In the genomic region with DNA sequence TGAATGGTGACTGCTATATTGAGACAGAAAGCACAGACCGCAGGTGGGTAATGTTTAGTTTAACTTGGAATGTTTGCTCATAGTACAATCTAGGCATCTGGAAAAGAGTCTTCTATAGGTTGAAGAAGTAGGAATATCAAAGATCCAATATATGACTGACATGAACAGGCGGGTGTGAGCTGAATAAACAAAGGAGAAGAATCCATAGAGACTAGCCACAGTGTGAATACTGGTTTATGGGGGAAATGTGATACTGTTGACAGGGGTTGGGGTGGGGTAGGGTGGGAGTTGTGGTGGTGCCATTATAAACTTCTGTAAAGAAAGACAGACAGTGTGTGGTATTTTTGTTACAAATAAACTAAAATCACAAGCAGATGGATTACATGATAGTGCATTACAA, we compare ENCODE assay signal across 28 mouse cellular contexts. TPM values are rescaled to one million over a fixed set of nuclear protein-coding genes. Genes with fewer than 3 reads are reported as not detected.
DNase-seq lines count a peak whose midpoint lies in the region; ATAC-seq and TF ChIP-seq lines count a peak whose summit lies in the region.
"Had no signal": no experiment of that assay in that cellular context is flagged by ENCODE, and none has a peak within 500 bp of the region (broad histone marks: within the 10 kb centered on the region; RNA-seq: fewer than 3 reads in every experiment).

No protein-coding gene starts in this region.

- TF ChIP-seq EP300 in stomach, postnatal 0 days (optimal IDR thresholded peaks at IDR 0.05): no peak

- no peak for TF ChIP-seq POLR2A in liver, adult 2 months (IDR thresholded peaks at IDR 0.05; ENCODE audit: extremely low read depth, insufficient read depth, low read length)

- peaks cover 10% of the 10 kb centered on the region for H3K36me3 ChIP-seq in liver, adult 2 months (ENCODE audit: control insufficient read depth, insufficient read depth, low read length)
- H3K36me3 ChIP-seq in liver, embryonic 11.5 days (ENCODE audit: control insufficient read depth, insufficient read depth, low read length): no peaks in the 10 kb centered on the region
- H3K36me3 ChIP-seq in stomach, embryonic 14.5 days (ENCODE audit: control insufficient read depth, insufficient read depth, low read length): no peaks in the 10 kb centered on the region
- no peaks in the 10 kb centered on the region for H3K36me3 ChIP-seq in stomach, postnatal 0 days (ENCODE audit: control insufficient read depth, insufficient read depth, low read length)
- H3K36me3 ChIP-seq in intestine, postnatal 0 days (ENCODE audit: control insufficient read depth, insufficient read depth): no peaks in the 10 kb centered on the region
- no peaks in the 10 kb centered on the region for H3K36me3 ChIP-seq in midbrain, postnatal 0 days (ENCODE audit: insufficient read depth, low read length)
- H3K36me3 ChIP-seq: embryonic facial prominence, embryonic 13.5 days; forebrain, embryonic 10.5 days; G1E; hindbrain, embryonic 12.5 days; hindbrain, embryonic 15.5 days had no signal

- peaks cover 28% of the 10 kb centered on the region for H3K4me1 ChIP-seq in liver, adult 2 months (ENCODE audit: control insufficient read depth, insufficient read depth, low read length)
- no peaks in the 10 kb centered on the region for H3K4me1 ChIP-seq in liver, embryonic 11.5 days (replicated peaks; ENCODE audit: control insufficient read depth, insufficient read depth, low read length)
- H3K4me1 ChIP-seq in stomach, embryonic 14.5 days (ENCODE audit: control insufficient read depth, insufficient read depth, low read length): no peaks in the 10 kb centered on the region
- no peaks in the 10 kb centered on the region for H3K4me1 ChIP-seq in stomach, postnatal 0 days (replicated peaks; ENCODE audit: control insufficient read depth, insufficient read depth)
- no peaks in the 10 kb centered on the region for H3K4me1 ChIP-seq in intestine, postnatal 0 days (replicated peaks; ENCODE audit: control insufficient read depth, insufficient read depth, low read length)
- no peaks in the 10 kb centered on the region for H3K4me1 ChIP-seq in midbrain, postnatal 0 days (ENCODE audit: insufficient read depth, low read length)
- H3K4me1 ChIP-seq: forebrain, embryonic 10.5 days; forebrain, embryonic 13.5 days; hindbrain, embryonic 12.5 days; hindbrain, embryonic 15.5 days had no signal

- ATAC-seq in liver, embryonic 11.5 days (replicated peaks; ENCODE audit: low FRiP score): no peak
- ATAC-seq in stomach, embryonic 14.5 days (ENCODE audit: insufficient number of reproducible peaks, insufficient read depth, low FRiP score, low read depth): peak; percentile 61; the same call in 1 of the 2 replicates
- no peak for ATAC-seq in stomach, postnatal 0 days (ENCODE audit: low FRiP score, low TSS enrichment)
- peak; percentile 18; the same call in 1 of the 2 replicates for ATAC-seq in intestine, postnatal 0 days
- ATAC-seq in midbrain, postnatal 0 days (ENCODE audit: low FRiP score): no peak
- ATAC-seq: forebrain, embryonic 13.5 days; forebrain, embryonic 16.5 days; Patski had no signal

- H3K4me2 ChIP-seq in liver, embryonic 11.5 days: no peak overlapping the region
- H3K4me2 ChIP-seq in stomach, embryonic 14.5 days (replicated peaks; ENCODE audit: low read depth, low read length): no peak overlapping the region
- H3K4me2 ChIP-seq in stomach, postnatal 0 days (replicated peaks; ENCODE audit: low read depth): no peak overlapping the region
- 0 out of 2 replicates have a peak overlapping the region, but pooled peaks have one; percentile 0 for H3K4me2 ChIP-seq in intestine, postnatal 0 days (replicated peaks; ENCODE audit: low read depth)
- no peak overlapping the region for H3K4me2 ChIP-seq in midbrain, postnatal 0 days (ENCODE audit: low read depth, low read length, poor library complexity, severe bottlenecking)
- H3K4me2 ChIP-seq: embryonic facial prominence, embryonic 13.5 days; forebrain, embryonic 13.5 days; heart, embryonic 11.5 days; hindbrain, embryonic 12.5 days; hindbrain, embryonic 15.5 days had no signal

- no peak for DNase-seq in liver, adult 2 months (ENCODE audit: extremely low read depth, low read depth, low spot score)
- DNase-seq in liver, embryonic 11.5 days (ENCODE audit: low spot score): no peak
- DNase-seq in stomach, postnatal 0 days (ENCODE audit: low spot score): no peak
- no peak for DNase-seq in midbrain, postnatal 0 days (ENCODE audit: low spot score)
- no peak for DNase-seq in kidney, adult 18-20 months
- DNase-seq: adrenal gland, adult 2 months; adrenal gland, postnatal 14 days; B cell, adult 2 months; cerebellum, adult 11 months; cerebellum, adult 2 months; cerebellum, adult 9-11 months; cerebellum, postnatal 25 days; gastrocnemius, adult 2 months; gastrocnemius, postnatal 14 days had no signal

- TF ChIP-seq CTCF in liver, adult 2 months (IDR thresholded peaks at IDR 0.05; ENCODE audit: low read depth, low read length): no peak
- no peak for TF ChIP-seq CTCF in stomach, postnatal 0 days (IDR thresholded peaks at IDR 0.05; ENCODE audit: low read depth)
- no peak for TF ChIP-seq CTCF in intestine, postnatal 0 days (IDR thresholded peaks at IDR 0.05; ENCODE audit: low read depth)
- no peak for TF ChIP-seq CTCF in midbrain, postnatal 0 days (IDR thresholded peaks at IDR 0.05)

- H3K9ac ChIP-seq in liver, adult 2 months (ENCODE audit: low read depth, low read length): no peak overlapping the region
- no peak overlapping the region for H3K9ac ChIP-seq in liver, embryonic 11.5 days (ENCODE audit: low read depth, low read length)
- H3K9ac ChIP-seq in stomach, embryonic 14.5 days (replicated peaks; ENCODE audit: low read depth, low read length): no peak overlapping the region
- H3K9ac ChIP-seq in stomach, postnatal 0 days (ENCODE audit: low read length): no peak overlapping the region
- no peak overlapping the region for H3K9ac ChIP-seq in intestine, postnatal 0 days (ENCODE audit: low read depth, low read length)
- no peak overlapping the region for H3K9ac ChIP-seq in midbrain, postnatal 0 days (replicated peaks; ENCODE audit: low read length, poor library complexity, severe bottlenecking)
- H3K9ac ChIP-seq: embryonic facial prominence, embryonic 13.5 days; forebrain, embryonic 13.5 days; hindbrain, embryonic 12.5 days; hindbrain, embryonic 15.5 days had no signal

- peaks cover 13% of the 10 kb centered on the region for H3K79me2 ChIP-seq in liver, adult 2 months (ENCODE audit: control insufficient read depth, insufficient read depth, low read length)

- no peaks in the 10 kb centered on the region for H3K27me3 ChIP-seq in liver, adult 2 months (ENCODE audit: control insufficient read depth, insufficient read depth, low read length)
- H3K27me3 ChIP-seq in liver, embryonic 11.5 days (replicated peaks; ENCODE audit: control insufficient read depth, insufficient read depth, low read length): no peaks in the 10 kb centered on the region
- no peaks in the 10 kb centered on the region for H3K27me3 ChIP-seq in stomach, embryonic 14.5 days (ENCODE audit: control insufficient read depth, insufficient read depth, low read length)
- no peaks in the 10 kb centered on the region for H3K27me3 ChIP-seq in stomach, postnatal 0 days (ENCODE audit: control insufficient read depth, insufficient read depth, low read length)
- H3K27me3 ChIP-seq in intestine, postnatal 0 days (replicated peaks; ENCODE audit: control insufficient read depth, insufficient read depth, low read length): no peaks in the 10 kb centered on the region
- no peaks in the 10 kb centered on the region for H3K27me3 ChIP-seq in midbrain, postnatal 0 days (ENCODE audit: insufficient read depth, low read length)
- H3K27me3 ChIP-seq: CH12.LX; embryonic facial prominence, embryonic 13.5 days; forebrain, embryonic 13.5 days; hindbrain, embryonic 12.5 days; hindbrain, embryonic 15.5 days; Patski had no signal

- peak overlapping the region; percentile 55; the same call in 1 of the 2 replicates for H3K27ac ChIP-seq in liver, adult 2 months (replicated peaks; ENCODE audit: insufficient read depth, low read depth, low read length)
- H3K27ac ChIP-seq in liver, embryonic 11.5 days (ENCODE audit: low read depth, low read length): no peak overlapping the region
- H3K27ac ChIP-seq in stomach, embryonic 14.5 days (ENCODE audit: low read length): no peak overlapping the region
- no peak overlapping the region for H3K27ac ChIP-seq in stomach, postnatal 0 days (replicated peaks)
- peak overlapping the region; percentile 58; the same call in 1 of the 2 replicates for H3K27ac ChIP-seq in intestine, postnatal 0 days (ENCODE audit: low read depth, low read length)
- no peak overlapping the region for H3K27ac ChIP-seq in midbrain, postnatal 0 days (ENCODE audit: low read depth, low read length)
- H3K27ac ChIP-seq: embryonic facial prominence, embryonic 13.5 days; forebrain, embryonic 10.5 days; forebrain, embryonic 13.5 days; gastrocnemius, adult 2 months; hindbrain, embryonic 12.5 days; hindbrain, embryonic 15.5 days had no signal

- no peaks in the 10 kb centered on the region for H3K9me3 ChIP-seq in liver, embryonic 11.5 days (ENCODE audit: control insufficient read depth, low read length)
- no peaks in the 10 kb centered on the region for H3K9me3 ChIP-seq in stomach, embryonic 14.5 days (ENCODE audit: control insufficient read depth, low read depth, low read length)
- no peaks in the 10 kb centered on the region for H3K9me3 ChIP-seq in stomach, postnatal 0 days (ENCODE audit: control insufficient read depth, low read length)
- no peaks in the 10 kb centered on the region for H3K9me3 ChIP-seq in intestine, postnatal 0 days (ENCODE audit: control insufficient read depth)
- H3K9me3 ChIP-seq in midbrain, postnatal 0 days (ENCODE audit: low read length): no peaks in the 10 kb centered on the region
- H3K9me3 ChIP-seq: embryonic facial prominence, embryonic 13.5 days; forebrain, embryonic 10.5 days; forebrain, embryonic 13.5 days; G1E; hindbrain, embryonic 12.5 days; hindbrain, embryonic 15.5 days had no signal

- 51% methylated on average over 2 of the region's 2 CpGs for WGBS in liver, adult 2 months
- 67% methylated on average over 2 of the region's 2 CpGs for WGBS in liver, embryonic 11.5 days
- WGBS in stomach, embryonic 14.5 days: 57% methylated on average over 2 of the region's 2 CpGs
- 37% methylated on average over 2 of the region's 2 CpGs for WGBS in stomach, postnatal 0 days
- 27% methylated on average over 2 of the region's 2 CpGs for WGBS in intestine, postnatal 0 days
- 91% methylated on average over 2 of the region's 2 CpGs for WGBS in midbrain, postnatal 0 days

- H3K4me3 ChIP-seq in liver, adult 2 months (ENCODE audit: insufficient read depth, low read depth, low read length): no peak overlapping the region
- no peak overlapping the region for H3K4me3 ChIP-seq in liver, embryonic 11.5 days (ENCODE audit: low read depth, low read length)
- no peak overlapping the region for H3K4me3 ChIP-seq in stomach, embryonic 14.5 days (ENCODE audit: low read depth, low read length)
- H3K4me3 ChIP-seq in stomach, postnatal 0 days (ENCODE audit: low read depth, low read length): no peak overlapping the region
- H3K4me3 ChIP-seq in intestine, postnatal 0 days (ENCODE audit: low read depth, low read length): no peak overlapping the region
- H3K4me3 ChIP-seq in midbrain, postnatal 0 days (ENCODE audit: low read depth, low read length): no peak overlapping the region
- H3K4me3 ChIP-seq: embryonic facial prominence, embryonic 13.5 days; forebrain, embryonic 10.5 days; forebrain, embryonic 13.5 days; gastrocnemius, adult 2 months; hindbrain, embryonic 12.5 days; hindbrain, embryonic 15.5 days had no signal

RNA-seq across cellular contexts. Expression of a gene that starts 33.8 kb away (rescaled TPM):
- 468 and 470 TPM in 2 replicates for total RNA-seq in liver, adult 2 months (2014; rRNA removed)
- 65.4 and 77.8 TPM in 2 replicates for polyA plus RNA-seq in liver, adult 2 months (2012; rRNA removed)
- 1.6 and 1.8 TPM in 2 replicates for polyA plus RNA-seq in liver, embryonic 11.5 days (2014; fragmentation: Nextera tagmentation; extraction: Ambion mirVana)
- 17.3 and 18.3 TPM in 2 replicates for polyA plus RNA-seq in stomach, embryonic 14.5 days (2014; fragmentation: Nextera tagmentation; extraction: Ambion mirVana)
- polyA plus RNA-seq in stomach, postnatal 0 days (2015; fragmentation: Nextera tagmentation; extraction: Ambion mirVana): 3.5 and 4.2 TPM in 2 replicates
- polyA plus RNA-seq in intestine, postnatal 0 days (2015; fragmentation: Nextera tagmentation; extraction: Ambion mirVana): 39.7 and 49.9 TPM in 2 replicates
- total RNA-seq in midbrain, postnatal 0 days (2014; rRNA removed): 4.5 and 5.9 TPM in 2 replicates
- polyA plus RNA-seq in midbrain, postnatal 0 days (2015; fragmentation: Nextera tagmentation; extraction: Ambion mirVana): 3.5 and 3.6 TPM in 2 replicates
- total RNA-seq: CH12.LX; common myeloid progenitor, adult 5-6 weeks; hematopoietic stem cell, adult 5-6 weeks had no signal
- polyA plus RNA-seq: G1E had no signal

Comparison
In these comparisons a context has a peak if more than half of its experiments do, and no peak if none do; other contexts are left out.
1. H3K27ac ChIP-seq: peak in liver, adult 2 months (single experiment) and intestine, postnatal 0 days (single experiment); none in liver, embryonic 11.5 days (single experiment), stomach, embryonic 14.5 days (single experiment), stomach, postnatal 0 days (single experiment) and midbrain, postnatal 0 days (single experiment).
2. ATAC-seq: peak in stomach, embryonic 14.5 days (single experiment) and intestine, postnatal 0 days (single experiment); none in liver, embryonic 11.5 days (single experiment), stomach, postnatal 0 days (single experiment) and midbrain, postnatal 0 days (single experiment).